Mouse (Mus musculus) lung, postnatal 10 days (tissue): ENCODE results near the gene 4930412O13Rik.

ENCODE experiments used
- DNase-seq: peaks from one replicate; pipeline ENCODE4 v3.0.0; 2021

Gene 4930412O13Rik

GRCm38 (mm10) chr2:9881051-9881591, at the start of gene 4930412O13Rik:
Gene 4930412O13Rik (plus strand): TSS chr2:9881252.
- peak; percentile 29 for DNase-seq

- DNase-seq: no peak
These were observed 47.3 kb upstream of the 4930412O13Rik start for GRCm38 (mm10) chr2:9833712-9834111.

- no peak for DNase-seq
These were observed 45.9 kb upstream of the 4930412O13Rik start for GRCm38 (mm10) chr2:9835195-9835594.

GRCm38 (mm10) chr2:9852851-9853576, 28.0 kb upstream of the 4930412O13Rik start:
- DNase-seq: no peak

- DNase-seq: no peak
These were observed 25.2 kb upstream of the 4930412O13Rik start for GRCm38 (mm10) chr2:9855861-9856260.

- DNase-seq: no peak
These were observed 20.4 kb upstream of the 4930412O13Rik start for GRCm38 (mm10) chr2:9860698-9861097.

GRCm38 (mm10) chr2:9867092-9867825, 13.8 kb upstream of the 4930412O13Rik start:
- no peak for DNase-seq

GRCm38 (mm10) chr2:9871141-9871716, 9.8 kb upstream of the 4930412O13Rik start:
- DNase-seq: no peak

- DNase-seq: no peak
These were observed 9.3 kb upstream of the 4930412O13Rik start for GRCm38 (mm10) chr2:9871798-9872197.

- DNase-seq: no peak
These were observed 8.4 kb upstream of the 4930412O13Rik start for GRCm38 (mm10) chr2:9872682-9873081.

- DNase-seq: no peak
These were observed 7.3 kb upstream of the 4930412O13Rik start for GRCm38 (mm10) chr2:9873757-9874156.

GRCm38 (mm10) chr2:9874467-9875219, 6.4 kb upstream of the 4930412O13Rik start:
- DNase-seq: no peak

GRCm38 (mm10) chr2:9875220-9875619, 5.8 kb upstream of the 4930412O13Rik start:
- no peak for DNase-seq

GRCm38 (mm10) chr2:9875676-9876357, 5.2 kb upstream of the 4930412O13Rik start:
- DNase-seq: no peak

GRCm38 (mm10) chr2:9876621-9877325, 4.3 kb upstream of the 4930412O13Rik start:
- no peak for DNase-seq

GRCm38 (mm10) chr2:9877326-9877690, 3.7 kb upstream of the 4930412O13Rik start:
- peak; percentile 28 for DNase-seq

- DNase-seq: no peak
These were observed 3.0 kb upstream of the 4930412O13Rik start for GRCm38 (mm10) chr2:9877966-9878563.

- DNase-seq: peak; percentile 74
These were observed 2.4 kb upstream of the 4930412O13Rik start for GRCm38 (mm10) chr2:9878564-9879081.

- peak; percentile 37 for DNase-seq
These were observed 2.0 kb upstream of the 4930412O13Rik start for GRCm38 (mm10) chr2:9879092-9879491.

GRCm38 (mm10) chr2:9879493-9879892, 1.6 kb upstream of the 4930412O13Rik start:
- peak; percentile 97 for DNase-seq

- no peak for DNase-seq
These were observed 781 bp upstream of the 4930412O13Rik start for GRCm38 (mm10) chr2:9880271-9880670.
